Mouse (Mus musculus) bone marrow, adult 2 months (tissue): Measurements from ENCODE around the gene Uty.

ENCODE experiments used
- CTCF ChIP-seq: fragments of 200-500 bp; IDR thresholded peaks from 2 replicates; pipeline ENCODE4 v1.5.1; 2011; ENCODE audit warnings: low read length, control low read depth; ENCODE audit not compliant: control insufficient read depth, insufficient read depth
- POLR2A ChIP-seq: fragments of 200-500 bp; IDR thresholded peaks from 2 replicates; pipeline ENCODE4 v1.6.1; 2011; ENCODE audit warnings: low read depth, mild to moderate bottlenecking, control low read depth, low read length, borderline replicate concordance; ENCODE audit not compliant: control insufficient read depth

- no peak for TF ChIP-seq CTCF
- no peak for TF ChIP-seq POLR2A
Measured at GRCm38 (mm10) chrY:1293708-1294107, 48.1 kb upstream of the Uty start.
